Mouse (Mus musculus) cerebral cortex, adult 2 months (tissue): ENCODE results near the gene Commd1.

Experiments
- WGBS: fragments of 180-500 bp; shearing (Covaris S2); methylation state at CpG from one replicate; pipeline ENCODE4 v1.1.7; 2018; 5-methylcytosine and 5-hydroxymethylcytosine counted together

Gene Commd1

GRCm38 (mm10) chr11:22889224-22889623, 93.0 kb downstream of the Commd1 start:
- 67% methylated on average over 3 of the region's 3 CpGs for WGBS

- 80% methylated on average over 4 of the region's 4 CpGs for WGBS
Observed at GRCm38 (mm10) chr11:22886991-22887390, 95.2 kb downstream of the Commd1 start.

GRCm38 (mm10) chr11:22885350-22885749, 96.8 kb downstream of the Commd1 start:
- 96% methylated on average over 1 of the region's 1 CpGs for WGBS

GRCm38 (mm10) chr11:22883676-22884075, 98.5 kb downstream of the Commd1 start:
- WGBS = 84% methylated on average over 2 of the region's 2 CpGs

- 72% methylated on average over 3 of the region's 3 CpGs for WGBS
Observed at GRCm38 (mm10) chr11:22880383-22881172, 101.6 kb downstream of the Commd1 start.

- 74% methylated on average over 4 of the region's 4 CpGs for WGBS
Observed at GRCm38 (mm10) chr11:22879645-22880044, 102.5 kb downstream of the Commd1 start.

GRCm38 (mm10) chr11:22876680-22877330, 105.4 kb downstream of the Commd1 start:
- WGBS = 95% methylated on average over 3 of the region's 3 CpGs

GRCm38 (mm10) chr11:22875279-22875678, 106.9 kb downstream of the Commd1 start:
- 76% methylated on average over 4 of the region's 4 CpGs for WGBS

- WGBS = 50% methylated on average over 6 of the region's 6 CpGs
Observed at GRCm38 (mm10) chr11:22874747-22875146, 107.4 kb downstream of the Commd1 start.

GRCm38 (mm10) chr11:22873383-22873782, 108.8 kb downstream of the Commd1 start:
- 42% methylated on average over 4 of the region's 4 CpGs for WGBS

GRCm38 (mm10) chr11:22872307-22872680, 109.9 kb downstream of the Commd1 start:
- 63% methylated on average over 4 of the region's 4 CpGs for WGBS

- WGBS = 58% methylated on average over 7 of the region's 7 CpGs
Observed at GRCm38 (mm10) chr11:22871628-22872306, 110.4 kb downstream of the Commd1 start.

- WGBS = 82% methylated on average over 8 of the region's 8 CpGs
Observed at GRCm38 (mm10) chr11:22868582-22868981, 113.6 kb downstream of the Commd1 start.

- WGBS = 95% methylated on average over 5 of the region's 5 CpGs
Observed at GRCm38 (mm10) chr11:22867691-22868090, 114.5 kb downstream of the Commd1 start.

GRCm38 (mm10) chr11:22865635-22866246, 116.4 kb downstream of the Commd1 start:
- 93% methylated on average over 7 of the region's 7 CpGs for WGBS

- WGBS = 86% methylated on average over 8 of the region's 8 CpGs
Observed at GRCm38 (mm10) chr11:22864305-22865060, 117.7 kb downstream of the Commd1 start.

GRCm38 (mm10) chr11:22863581-22863980, 118.6 kb downstream of the Commd1 start:
- 69% methylated on average over 4 of the region's 4 CpGs for WGBS

- 69% methylated on average over 4 of the region's 4 CpGs for WGBS
Observed at GRCm38 (mm10) chr11:22861315-22861714, 120.9 kb downstream of the Commd1 start.

GRCm38 (mm10) chr11:22860335-22861227, 121.6 kb downstream of the Commd1 start, which contains the start of gene B3gnt2:
B3gnt2 (minus strand) TSS chr11:22860961.
- WGBS = 13% methylated on average over 41 of the region's 41 CpGs

- WGBS = 2% methylated on average over 53 of the region's 55 CpGs
Observed at GRCm38 (mm10) chr11:22859633-22860334, 122.4 kb downstream of the Commd1 start.
